Mouse (Mus musculus): ENCODE data around the gene Cd320. TPM values are rescaled to one million over a fixed set of nuclear protein-coding genes. Genes with fewer than 3 reads are reported as not detected.
"Not testable (repeated sequence)": the region's sequence is repeated elsewhere in the genome, so short reads cannot be mapped to it uniquely, and the experiment has no call there.

The Cd320 gene
- total RNA-seq (2021) = 10 to 100 TPM; 17.6 to 19.8 TPM
- long read RNA-seq, experiment 1, transcript Cd320-201 (5 exons, 2,209 nt) = major isoform, 17 of 18 reads
- long read RNA-seq, experiment 1, partial matches to known transcripts = 0 of 18 reads
- long read RNA-seq, experiment 1, other reads (novel, unspliced or antisense) = 1 of 18 reads
- long read RNA-seq, experiment 2, transcript Cd320-201 (5 exons, 2,209 nt) = major isoform, 23 of 24 reads
- long read RNA-seq, experiment 2, partial matches to known transcripts = 0 of 24 reads
- long read RNA-seq, experiment 2, other reads (novel, unspliced or antisense) = 1 of 24 reads

DNA sequence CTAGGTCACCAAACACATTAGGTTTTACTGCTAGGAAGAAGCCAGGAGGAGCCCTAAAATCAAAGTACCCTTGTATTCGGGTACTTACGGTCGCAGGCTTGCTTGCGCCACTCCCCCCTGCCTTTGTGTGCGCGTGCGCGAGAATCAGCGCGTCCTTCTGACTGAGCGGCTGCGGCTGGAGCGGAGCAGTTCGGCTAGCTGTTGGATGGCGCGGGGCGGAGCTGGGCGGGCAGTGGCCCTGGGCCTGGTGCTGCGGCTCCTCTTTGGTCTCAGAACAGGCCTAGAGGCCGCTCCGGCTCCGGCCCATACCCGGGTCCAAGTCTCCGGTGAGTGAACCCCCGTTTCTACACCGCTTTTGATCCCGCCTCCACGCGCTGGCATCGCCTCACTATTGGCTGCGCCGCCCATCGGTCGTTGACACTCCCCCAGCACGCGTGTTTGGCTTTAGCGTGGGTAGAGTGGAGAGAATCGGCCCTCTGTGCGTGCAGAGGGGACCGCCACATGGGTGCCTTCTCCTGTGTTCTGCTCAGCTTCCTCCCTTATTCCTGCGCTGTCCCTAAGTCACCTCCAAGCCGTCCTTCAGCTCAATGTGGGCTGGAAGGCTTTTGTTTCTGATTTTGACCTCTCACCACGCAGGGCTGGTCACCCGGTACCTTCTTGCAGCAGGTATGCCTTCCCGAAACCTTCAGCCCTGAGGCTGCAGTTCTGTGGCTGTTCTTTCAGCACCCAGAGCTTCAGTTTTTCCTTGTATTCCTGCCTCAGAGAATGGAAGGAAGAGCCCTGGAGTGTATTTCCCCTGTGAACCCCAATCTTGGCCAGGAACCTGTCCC is at the start of gene Cd320:
Gene Cd320 (plus strand): TSS at position 126 of the 830 bp plus-strand sequence.
- intact Hi-C loops (cut with DNase I; ENCODE audit: low total_unique reads) = no loop called here
- DNase-seq = peak; percentile 93

DNA sequence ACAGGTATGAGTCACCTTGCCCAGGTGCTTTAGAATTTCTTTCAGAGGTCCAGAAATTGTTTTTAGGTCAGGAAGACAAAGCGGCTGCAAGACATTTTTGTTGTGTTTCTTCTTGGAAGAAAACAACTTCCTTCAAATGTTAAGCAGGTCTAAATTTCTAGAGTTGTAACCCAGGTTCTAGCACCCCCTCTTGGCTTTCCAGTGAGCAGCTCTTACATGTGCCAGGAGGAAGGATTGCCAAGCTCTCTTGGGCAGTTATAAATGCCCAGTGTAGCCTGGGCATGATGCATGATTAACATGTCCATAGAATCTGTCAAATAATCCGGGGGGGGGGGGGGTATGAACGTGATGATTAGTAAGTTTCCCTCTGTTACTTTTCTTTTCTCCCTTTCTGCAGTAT is 44.6 kb upstream of the Cd320 start:
- DNase-seq = no peak
- intact Hi-C loops (cut with DNase I; ENCODE audit: low total_unique reads) = no loop called here

DNA sequence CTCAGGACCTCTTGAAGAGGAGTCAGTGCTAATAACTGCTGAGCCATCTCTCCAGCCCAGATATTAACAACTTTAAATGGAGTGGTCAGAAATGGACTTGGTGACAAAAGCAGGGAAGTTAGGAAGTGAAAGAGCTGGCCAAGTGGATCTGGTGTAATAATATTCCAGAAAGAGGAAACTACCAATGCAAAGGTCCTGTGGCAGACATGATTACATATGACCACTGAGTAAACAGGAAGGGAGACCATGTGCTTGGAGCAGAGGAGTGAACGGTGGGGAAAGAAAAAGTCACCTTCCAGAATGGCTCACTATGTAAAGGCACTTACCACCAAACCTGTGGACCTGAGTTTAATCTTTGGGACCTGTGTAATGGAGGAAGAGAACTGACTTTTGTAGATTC is 43.6 kb upstream of the Cd320 start:
- intact Hi-C loops (cut with DNase I; ENCODE audit: low total_unique reads) = no loop called here
- DNase-seq = no peak

DNA sequence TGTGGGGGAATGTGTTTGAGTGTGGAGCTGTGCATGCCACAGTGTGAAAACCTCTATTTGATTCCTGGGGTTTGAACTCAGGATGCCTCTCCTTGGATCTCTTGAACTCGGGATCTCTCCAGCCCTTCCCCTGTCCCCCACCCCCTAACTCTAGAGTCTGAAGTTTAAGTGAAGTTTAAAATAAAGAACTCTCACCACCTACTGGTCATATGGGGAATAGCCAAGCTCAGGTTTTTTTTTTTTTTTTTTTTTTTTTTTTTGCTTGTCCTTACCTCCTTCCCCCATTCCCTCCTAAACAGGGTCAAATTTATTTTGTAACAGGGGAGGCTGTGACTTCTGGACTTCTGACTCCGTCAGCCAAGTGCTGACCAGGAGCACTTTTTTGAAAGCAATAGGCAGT is 40.7 kb upstream of the Cd320 start:
- intact Hi-C loops (cut with DNase I; ENCODE audit: low total_unique reads) = loop anchor here (5.0 kb wide), 1 partner anchor 55 kb away; no protein-coding TSS in a partner anchor
- DNase-seq = no peak

DNA sequence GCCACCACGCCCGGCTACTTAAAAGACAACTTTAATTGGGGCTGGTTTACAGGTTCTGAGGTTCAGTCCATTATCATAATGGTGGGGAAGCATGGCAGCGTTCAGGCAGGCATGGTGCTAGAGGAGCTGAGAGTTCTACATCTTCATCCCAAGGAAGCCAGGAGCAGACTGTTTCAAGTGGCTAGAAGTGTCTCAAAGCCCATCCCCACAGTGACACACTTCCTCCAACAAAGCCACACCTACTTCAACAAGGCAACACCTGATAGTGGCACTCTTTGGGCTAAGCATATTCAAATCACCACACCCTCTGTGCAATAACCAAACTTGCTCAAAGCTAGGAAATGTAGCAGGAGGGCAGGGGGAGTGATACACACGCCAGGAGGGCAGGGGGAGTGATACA is 38.7 kb upstream of the Cd320 start:
- intact Hi-C loops (cut with DNase I; ENCODE audit: low total_unique reads) = loop anchor here (5.0 kb wide), 1 partner anchor 57 kb away; no protein-coding TSS in a partner anchor
- DNase-seq = no peak

DNA sequence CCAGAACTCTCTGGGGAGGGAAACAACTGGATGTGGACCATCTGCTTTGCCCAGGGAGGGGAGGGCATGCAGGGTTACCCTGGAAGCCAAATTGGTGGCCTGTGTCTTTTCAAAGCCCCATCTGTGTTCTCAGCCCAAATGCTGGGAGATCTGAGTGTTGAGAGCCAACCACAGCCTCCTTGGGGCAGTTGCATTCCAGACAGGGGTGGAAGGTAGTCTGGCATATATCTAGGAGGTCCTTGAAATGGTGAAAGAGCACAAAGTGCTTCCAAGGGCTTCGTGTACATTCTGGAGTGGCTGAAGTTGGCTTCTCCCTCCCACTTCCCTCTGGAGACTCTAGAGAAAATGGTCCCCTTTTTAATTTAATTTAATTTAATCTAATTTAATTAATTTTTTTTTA is 38.1 kb upstream of the Cd320 start:
- intact Hi-C loops (cut with DNase I; ENCODE audit: low total_unique reads) = loop anchor here (5.0 kb wide), 1 partner anchor 57 kb away; no protein-coding TSS in a partner anchor
- no peak for DNase-seq

DNA sequence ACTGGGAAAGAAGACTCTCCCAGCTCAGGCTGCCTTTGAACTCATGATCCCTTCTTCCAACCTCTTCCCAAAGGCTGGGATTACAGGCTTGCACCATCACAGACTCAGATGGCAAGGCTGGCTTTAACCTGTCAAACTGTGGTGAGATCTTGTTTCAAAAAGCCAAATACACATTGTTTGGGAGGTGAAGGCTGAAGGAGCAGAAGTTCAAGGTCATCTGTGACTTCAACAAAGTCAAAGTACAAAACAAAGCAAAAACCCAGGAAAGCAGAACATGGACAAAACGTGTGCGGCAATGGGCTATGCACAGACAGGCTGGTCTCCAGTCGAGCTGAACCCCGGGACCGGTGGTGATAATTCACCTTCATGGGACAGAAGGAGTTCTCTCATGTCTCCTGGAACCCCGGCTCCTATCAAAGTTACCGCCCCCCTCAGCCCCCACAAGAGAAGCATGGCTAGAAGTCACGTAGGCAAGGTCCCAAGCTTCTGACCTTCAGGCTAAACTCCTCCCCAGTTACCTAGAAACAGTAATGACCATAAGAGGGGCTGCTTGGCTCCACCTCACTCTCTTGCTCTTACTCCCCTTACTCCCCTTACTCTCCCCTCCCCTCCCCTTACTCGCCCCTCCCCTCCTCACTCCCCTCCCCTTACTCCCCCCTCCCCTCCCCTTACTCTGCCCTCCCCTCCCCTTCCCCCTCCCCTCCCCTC is 35.6 kb upstream of the Cd320 start:
- DNase-seq = no peak
- intact Hi-C loops (cut with DNase I; ENCODE audit: low total_unique reads) = no loop called here

DNA sequence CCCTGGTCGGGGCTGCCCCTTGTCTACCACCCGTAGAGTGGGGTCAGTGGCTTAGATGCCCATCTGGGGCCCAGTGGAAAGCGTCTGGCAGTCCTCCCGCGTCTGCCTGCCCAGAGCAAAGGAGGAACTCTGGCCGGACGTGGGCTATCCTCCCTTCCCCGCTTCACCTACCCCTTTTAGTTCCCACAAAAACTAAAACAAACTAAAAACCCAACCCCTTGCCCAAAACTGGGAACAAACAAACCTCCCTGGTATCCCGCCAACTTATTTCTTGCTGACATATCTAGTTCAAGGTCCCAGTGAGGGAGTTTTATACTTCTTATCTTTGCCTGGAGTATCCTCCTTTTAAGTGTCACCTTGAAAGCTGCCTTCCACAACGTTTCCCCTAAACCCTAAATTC is 34.7 kb upstream of the Cd320 start:
- intact Hi-C loops (cut with DNase I; ENCODE audit: low total_unique reads) = no loop called here
- no peak for DNase-seq

DNA sequence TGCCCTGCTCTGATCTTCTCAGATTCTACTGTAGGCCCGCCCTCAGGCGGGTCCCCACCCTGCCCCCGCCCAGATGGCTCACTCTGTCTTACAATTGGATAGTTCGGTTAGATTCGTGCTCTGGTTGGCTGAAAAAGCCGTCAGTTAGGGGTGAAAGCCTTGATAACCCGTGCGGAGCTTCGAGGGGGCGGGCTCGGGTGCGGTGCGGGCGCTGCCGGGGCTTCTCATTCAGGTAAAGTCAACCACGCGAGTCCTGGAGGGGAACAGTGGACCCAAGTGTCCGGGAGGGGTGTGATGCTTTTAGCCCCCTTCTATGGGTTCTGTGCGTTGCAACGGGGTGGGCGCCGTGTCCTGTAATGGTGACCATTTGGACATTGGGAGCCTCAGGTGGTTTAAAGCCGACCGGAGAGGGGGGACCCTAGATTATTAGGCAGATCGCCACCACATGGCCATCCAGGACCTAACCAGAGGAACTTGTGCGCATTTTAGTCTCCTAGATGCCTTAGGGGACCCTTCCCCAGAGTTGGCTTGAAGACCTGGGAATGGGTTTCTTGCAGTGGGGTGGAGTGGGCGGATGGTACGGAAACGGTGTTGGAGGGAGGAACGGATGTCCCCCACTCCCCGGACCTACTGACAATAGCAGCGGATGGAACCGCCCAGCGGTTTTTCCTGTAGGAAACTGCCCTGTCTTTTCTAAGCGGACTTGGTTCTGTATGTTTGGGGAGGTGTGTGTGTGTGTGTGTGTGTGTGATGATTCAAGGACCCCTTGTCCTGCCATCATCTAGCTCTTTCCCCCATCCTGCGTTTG is 32.4 kb upstream of the Cd320 start, which contains the start of gene Kank3:
Gene Kank3 (plus strand): TSS at position 186 of the 808 bp plus-strand sequence.
- DNase-seq = peak; percentile 93
- intact Hi-C loops (cut with DNase I; ENCODE audit: low total_unique reads) = no loop called here

DNA sequence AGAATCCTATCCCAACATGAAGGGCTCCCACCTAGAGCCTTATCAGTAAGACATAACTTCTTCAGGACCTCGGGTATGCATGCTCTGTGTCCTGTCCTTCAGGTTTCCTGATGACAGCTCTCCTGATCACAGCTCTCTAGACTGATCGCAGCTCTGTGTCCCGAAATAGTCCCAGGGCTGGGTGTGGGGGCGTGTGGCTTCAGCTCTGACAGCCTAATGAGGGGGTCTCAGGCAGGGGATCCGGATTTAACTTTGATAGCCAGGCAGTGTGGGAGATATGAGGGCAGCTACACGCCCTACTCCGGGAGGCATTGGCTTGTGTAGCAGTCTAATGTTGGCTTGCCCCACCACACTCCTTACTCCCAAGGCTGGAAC is 31.8 kb upstream of the Cd320 start:
- no peak for DNase-seq
- intact Hi-C loops (cut with DNase I; ENCODE audit: low total_unique reads) = no loop called here

DNA sequence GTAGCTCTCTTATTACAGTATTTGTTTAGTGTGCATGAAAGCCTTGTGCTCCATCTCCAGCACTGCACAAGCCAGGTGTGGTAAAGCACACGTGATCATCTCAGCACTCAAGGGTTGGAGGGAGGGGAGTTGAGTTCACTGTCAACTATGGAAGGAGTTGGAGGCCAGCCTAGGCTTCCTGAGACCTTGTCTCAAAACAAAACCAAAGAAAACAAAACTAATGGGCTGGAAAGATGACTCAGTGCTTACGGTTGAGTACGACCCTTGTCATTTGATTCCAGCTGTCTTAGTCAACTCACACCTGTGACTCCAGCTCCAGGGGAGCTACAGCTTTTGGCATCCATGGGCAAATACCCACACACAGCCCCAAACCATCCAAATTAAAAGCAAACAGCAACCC is 30.4 kb upstream of the Cd320 start:
- intact Hi-C loops (cut with DNase I; ENCODE audit: low total_unique reads) = no loop called here
- no peak for DNase-seq

DNA sequence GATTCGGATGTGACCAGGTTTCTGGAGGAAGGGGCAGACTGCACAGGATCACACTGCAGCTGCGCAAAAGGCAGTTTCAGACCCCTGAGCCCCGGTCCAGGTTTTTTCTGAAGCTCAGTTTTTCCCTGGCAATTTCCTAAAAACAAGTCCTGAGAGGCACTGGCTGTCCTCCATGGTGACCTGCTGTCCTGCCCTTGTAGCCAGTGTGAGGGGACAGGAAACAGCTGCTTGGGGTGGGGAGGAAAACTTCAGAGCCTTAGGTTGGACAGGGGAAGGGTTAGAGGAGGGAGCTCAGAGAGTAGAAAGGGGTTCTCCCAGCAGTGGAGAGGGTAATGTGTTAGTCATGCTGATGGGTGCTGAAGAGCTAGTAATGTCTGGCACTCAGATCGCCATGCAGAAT is 29.9 kb upstream of the Cd320 start:
- intact Hi-C loops (cut with DNase I; ENCODE audit: low total_unique reads) = no loop called here
- DNase-seq = no peak

DNA sequence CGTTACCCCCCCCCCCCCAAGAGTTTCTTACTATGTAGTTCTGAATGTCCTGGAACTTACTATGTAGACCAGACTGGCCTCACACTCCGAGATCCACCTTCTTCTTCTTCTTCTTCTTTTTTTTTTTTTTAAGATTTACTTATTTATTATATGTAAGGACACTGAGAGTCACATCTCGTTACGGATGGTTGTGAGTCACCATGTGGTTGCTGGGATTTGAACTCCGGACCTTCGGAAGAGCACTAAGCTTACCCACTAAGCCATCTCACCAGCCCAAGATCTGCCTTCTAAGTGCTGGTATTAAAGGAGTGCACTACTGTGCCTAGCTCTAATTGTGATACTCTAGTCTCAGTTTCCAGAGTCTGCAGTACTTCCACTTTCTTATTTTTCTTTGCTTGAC is 27.5 kb upstream of the Cd320 start:
- intact Hi-C loops (cut with DNase I; ENCODE audit: low total_unique reads) = no loop called here
- no peak for DNase-seq

DNA sequence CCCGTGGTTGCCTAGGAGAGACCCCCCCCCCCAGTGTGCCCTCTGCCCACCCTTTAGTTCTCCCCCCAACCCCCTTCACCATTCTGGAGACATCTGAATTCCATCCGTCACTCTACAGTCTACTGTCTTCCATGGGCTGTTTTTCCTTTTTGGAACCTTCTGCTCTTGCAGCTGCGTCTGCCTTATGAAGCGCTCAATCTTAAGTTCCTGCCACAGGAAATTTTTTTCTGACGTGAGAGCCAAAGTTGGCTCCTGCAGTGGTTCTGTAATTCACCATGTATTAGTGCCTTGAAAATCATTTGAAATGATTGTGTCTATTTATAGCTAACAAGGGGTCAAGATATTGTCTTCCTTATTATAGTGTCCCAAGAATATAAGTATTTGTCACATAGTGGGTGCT is 26.3 kb upstream of the Cd320 start:
- intact Hi-C loops (cut with DNase I; ENCODE audit: low total_unique reads) = no loop called here
- no peak for DNase-seq

DNA sequence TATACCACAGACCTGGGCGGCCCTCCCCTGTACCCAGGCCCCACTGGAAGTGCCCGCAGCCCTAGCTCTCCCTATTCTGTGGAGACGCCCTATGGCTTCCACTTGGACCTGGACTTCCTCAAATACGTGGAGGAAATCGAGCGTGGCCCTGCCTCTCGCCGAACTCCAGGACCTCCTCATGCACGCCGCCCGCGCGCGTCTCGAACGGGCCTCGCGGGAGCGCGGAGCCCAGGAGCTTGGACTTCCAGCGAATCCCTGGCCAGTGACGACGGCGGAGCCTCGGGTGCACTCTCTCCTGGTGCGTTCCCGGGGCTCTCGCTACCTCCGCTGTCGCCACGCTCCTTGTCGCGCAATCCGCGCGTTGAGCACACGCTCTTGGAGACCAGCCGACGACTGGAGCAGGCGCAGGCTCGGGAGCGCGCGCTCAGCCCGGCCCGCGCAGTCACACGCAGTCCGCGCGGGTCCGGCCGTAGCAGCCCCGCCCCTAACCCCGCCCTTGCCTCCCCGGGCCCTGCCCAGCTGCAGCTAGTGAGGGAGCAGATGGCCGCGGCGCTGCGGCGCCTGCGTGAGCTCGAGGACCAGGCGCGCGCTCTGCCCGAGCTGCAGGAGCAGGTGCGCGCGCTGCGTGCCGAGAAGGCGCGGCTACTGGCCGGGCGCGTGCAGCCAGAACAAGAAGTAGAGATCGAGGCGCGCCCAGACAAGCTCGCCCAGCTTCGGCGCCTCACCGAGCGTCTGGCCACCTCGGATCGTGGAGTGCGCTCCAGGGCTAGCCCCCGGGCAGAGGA is 25.5 kb upstream of the Cd320 start:
- intact Hi-C loops (cut with DNase I; ENCODE audit: low total_unique reads) = no loop called here
- DNase-seq = peak; percentile 91

DNA sequence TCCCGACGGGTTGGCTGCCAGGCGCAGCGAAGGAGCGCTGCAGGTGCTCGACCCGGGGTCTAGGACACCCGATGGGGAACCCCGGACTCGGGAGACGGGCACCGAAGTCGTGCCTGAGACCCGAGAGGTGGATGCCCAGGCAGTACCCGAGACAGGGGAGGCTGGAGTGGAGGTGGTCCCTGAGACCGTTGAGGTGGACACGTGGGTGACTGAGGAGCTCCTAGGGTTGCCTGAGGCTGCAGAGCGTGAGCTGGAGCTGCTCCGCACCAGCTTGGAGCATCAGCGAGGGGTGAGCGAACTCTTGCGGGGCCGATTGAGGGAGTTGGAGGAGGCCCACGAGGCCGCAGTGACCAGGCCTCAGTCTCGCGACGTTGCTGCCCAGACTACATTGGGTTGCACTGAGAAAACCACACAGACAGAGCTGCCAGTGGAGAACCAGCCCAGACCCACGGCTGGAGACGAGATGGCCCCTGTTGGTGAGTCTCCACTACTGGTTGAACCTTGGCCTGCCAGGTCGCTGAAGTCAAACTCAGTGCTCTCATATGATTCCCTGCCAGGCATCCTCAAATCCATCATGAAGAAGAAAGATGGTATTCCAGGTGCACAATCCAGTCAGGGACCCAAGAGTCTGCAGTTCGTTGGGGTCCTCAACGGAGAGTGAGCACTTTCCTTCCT is 24.8 kb upstream of the Cd320 start:
- intact Hi-C loops (cut with DNase I; ENCODE audit: low total_unique reads) = no loop called here

DNA sequence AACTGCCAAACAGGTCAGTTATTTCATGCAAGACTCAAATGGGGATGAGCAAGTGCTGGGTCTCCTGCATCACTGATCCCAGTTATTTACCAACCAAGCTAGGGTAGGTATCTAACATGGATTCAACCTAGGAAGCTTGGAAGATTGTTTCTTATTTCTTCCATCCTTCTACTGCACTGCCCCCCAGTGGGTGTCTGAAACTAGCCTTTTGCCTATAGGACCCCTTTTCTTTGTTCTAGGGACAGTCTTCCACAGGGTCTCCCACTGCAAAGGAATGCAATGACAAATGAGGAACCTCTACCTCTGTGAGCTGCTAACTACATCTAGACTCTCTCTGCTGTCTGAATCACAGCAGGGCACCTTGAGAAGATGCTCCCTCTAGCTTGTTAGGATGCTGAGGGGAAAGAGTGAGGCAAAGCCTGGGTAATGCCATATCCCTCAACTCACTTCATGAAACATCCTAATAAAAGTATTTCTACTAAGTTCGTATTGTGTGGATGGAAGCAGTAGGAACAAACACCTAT is 20.4 kb upstream of the Cd320 start:
- intact Hi-C loops (cut with DNase I; ENCODE audit: low total_unique reads) = no loop called here
- no peak for DNase-seq

More for the DNA sequence above, 24.8 kb upstream of the Cd320 start:
- DNase-seq = no peak

DNA sequence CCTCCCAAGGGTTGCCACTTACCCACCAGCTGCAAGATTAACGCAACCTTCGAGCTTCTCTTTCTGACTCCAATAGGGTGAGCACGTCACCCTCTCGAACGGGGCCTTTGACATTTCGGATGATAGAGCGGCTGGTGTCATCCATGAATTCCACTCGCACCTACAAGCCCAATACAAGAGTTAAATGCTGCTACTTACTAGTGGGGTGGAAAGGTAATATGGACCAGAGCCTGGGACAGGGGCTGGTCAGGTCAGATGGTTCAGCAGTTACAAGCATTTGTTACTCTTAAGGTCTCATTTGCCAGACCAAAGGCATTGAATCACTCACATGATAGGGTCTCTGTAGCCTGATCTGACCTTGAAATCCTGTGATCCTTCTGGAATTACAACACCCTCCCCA is 19.7 kb upstream of the Cd320 start:
- intact Hi-C loops (cut with DNase I; ENCODE audit: low total_unique reads); DNase-seq: not testable (repeated sequence)
